Mouse (Mus musculus) testis, postnatal 14 days (tissue): ENCODE measurements at regions not wholly inside any gene's neighbourhood (a gene's known extent, or its start where the extent isn't known, plus 50 kb on each side); places are given as distances from the start of the nearest gene placed in this dataset.
"Not testable (repeated sequence)": the region's sequence is repeated elsewhere in the genome, so short reads cannot be mapped to it uniquely, and the experiment has no call there.

Experiments
- DNase-seq: peaks from one replicate; pipeline ENCODE4 v3.0.0; 2021; ENCODE audit warnings: low spot score

DNA sequence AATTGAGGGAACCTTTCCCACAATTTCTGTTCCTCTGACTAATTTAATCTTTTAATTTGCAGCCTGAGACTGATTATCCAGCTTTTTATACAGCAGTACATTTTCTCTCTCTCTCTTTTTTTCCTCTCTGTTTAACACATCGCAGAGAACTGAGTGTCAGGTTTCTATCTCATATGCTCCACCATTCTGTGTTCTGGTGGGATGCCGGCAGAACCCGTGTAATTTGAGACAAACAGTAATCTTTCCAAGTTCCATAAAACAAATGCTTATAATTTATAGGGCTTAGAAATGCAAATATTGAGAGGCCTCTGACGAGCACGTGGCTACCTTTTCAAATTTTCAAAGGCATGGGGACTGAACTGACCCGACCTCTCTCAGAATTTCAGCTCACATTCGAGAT, 59.1 kb downstream of the Zbtb18 start:
- no peak for DNase-seq

- DNase-seq: no peak
Observed at GRCm38 (mm10) chr1:177503946-177504345, 61.8 kb downstream of the Zbtb18 start.

DNA sequence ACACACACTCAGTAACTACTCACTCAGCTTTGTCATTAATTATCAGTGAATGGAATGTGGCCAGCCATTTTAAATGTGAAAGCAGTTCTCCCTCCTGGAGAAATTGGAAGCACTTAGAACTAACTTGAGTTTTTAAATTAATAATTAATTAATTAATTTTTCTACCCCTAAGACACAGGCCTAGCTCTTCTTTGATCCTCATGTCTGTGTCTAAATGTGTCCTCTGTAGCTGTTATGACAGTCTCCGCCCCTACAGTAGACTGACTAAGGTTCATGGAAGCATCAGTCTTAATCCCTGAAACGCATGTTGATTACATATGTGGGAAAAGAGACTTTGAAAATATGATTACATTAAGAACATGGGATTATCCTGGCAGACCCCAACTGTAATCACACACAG, 62.6 kb downstream of the Zbtb18 start:
- no peak for DNase-seq

DNA sequence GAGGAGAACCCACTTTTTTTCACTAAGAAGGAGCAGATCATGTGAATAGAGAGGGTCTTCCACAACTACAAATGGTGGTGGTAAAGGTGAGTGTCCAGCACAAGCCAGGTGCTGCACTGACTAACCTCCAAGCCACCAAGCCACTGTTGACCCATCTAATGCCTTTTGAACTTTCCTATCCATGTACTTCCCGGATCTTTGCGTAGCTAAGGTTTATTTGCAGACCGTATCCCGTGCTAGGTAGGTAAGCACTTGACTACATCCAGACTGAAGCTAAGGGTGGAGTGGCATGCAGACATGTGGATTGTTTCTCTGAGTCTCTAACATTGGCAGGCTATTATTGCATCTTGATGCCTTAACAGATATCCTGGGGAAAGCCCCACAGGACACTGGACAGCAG, 65.2 kb downstream of the Zbtb18 start:
- DNase-seq: not testable (repeated sequence)

- DNase-seq: no peak
Observed at GRCm38 (mm10) chr1:177509786-177510185, 67.6 kb downstream of the Zbtb18 start.

- DNase-seq: no peak
Observed at GRCm38 (mm10) chr1:177512116-177512515, 70.0 kb downstream of the Zbtb18 start.

DNA sequence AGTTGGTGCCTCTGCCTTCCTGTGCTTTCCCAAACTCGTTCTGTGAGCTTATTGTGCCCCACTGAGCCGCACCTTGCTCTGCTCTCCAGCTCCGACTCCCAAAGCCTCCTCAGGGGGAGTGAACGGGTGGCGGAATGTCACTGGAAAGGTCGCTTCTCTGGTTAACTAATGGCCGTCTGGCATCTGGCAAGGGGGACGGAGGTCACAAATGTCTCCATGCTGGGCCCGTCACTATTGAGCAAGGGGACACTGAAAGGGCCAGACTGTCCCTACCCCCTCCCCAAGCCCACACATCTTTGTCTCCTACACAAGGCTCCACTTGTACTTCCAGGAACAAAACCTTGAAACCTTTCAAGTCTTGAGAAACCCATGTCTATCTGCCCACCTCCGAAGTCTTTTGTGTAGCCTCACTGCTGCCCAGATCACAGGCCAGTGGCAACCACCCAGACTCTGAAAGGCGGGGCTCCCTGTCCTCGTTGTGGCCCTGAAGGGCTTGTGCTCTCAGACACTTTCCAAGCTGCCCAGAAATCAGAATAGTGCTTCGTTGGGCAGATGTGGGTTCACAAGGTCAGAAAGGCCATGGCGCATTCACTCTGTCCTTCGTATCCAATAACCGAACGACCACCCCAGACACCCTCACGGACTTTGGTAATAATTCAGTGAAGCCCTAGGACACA, 75.9 kb downstream of the Zbtb18 start:
- no peak for DNase-seq

DNA sequence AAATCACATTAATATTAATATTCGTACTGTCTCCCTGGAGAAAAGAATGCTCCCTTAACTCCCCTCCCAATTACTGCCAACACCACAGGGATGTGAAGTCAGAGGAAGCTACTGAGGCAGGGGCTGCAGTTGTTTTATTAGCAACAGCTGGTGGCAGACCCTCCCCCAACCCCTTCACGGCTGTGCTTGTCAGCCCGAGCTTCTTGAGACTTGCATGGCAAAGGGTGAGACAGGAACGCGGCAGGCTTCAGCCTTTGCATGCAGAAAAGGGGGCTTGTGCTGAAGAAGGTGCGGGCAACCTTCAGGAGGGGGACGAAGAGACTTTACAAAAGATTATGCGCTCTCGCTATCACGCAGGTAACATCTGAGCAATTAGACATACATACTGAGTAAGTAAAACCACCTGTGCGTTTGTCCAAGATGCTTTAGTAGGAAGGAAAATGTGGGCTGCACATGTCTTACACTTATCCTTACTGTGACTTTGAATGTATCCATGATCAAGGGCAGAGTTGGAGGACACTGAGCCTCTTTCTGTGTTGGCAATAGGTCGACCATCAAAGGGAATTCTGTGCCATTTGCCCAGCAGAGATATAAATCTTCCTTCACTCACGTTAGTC, 76.9 kb downstream of the Zbtb18 start:
- no peak for DNase-seq

DNA sequence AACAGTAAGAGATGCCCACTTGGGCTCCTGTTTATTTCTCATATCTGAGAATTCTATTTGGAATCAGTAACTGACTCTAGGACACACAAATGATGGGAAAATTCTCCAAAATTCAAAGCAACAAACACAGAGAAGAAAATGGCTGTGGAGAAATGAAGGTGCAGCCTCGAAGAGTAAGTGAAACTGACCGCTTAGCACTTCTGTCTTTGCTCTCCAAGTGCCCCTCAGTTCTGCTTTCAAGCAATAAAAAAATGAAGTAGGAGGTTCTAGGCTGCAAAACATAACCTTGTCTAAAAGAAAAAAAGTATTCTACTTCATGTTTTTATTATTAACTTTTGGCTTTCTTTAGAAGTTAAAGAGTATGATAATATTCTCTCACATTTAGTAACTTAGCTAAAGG, 79.0 kb downstream of the Zbtb18 start:
- DNase-seq: no peak

DNA sequence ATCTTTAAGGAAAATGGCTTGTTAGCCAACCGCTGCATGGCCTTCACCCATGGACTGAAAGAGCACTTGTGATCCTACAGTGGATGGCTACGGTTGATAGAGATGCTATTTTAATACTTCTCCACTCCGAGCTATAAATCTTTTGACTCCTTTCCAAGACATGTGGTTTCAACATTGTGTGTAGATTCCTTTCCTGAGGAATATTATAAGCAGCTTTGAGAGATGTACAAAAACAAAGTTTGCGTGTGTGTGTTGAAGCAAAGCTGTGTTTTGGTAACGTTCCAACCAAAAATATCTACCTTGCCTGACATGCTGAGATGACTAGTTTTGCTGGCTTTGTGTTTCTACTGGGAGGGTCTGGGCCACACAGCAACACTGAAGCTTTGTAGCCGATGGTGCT, 83.0 kb downstream of the Zbtb18 start:
- DNase-seq: no peak

- no peak for DNase-seq
Observed at GRCm38 (mm10) chr1:177531791-177532190, 89.6 kb downstream of the Zbtb18 start.

- no peak for DNase-seq
Observed at GRCm38 (mm10) chr1:177532656-177533055, 90.5 kb downstream of the Zbtb18 start.

- DNase-seq: no peak
Observed at GRCm38 (mm10) chr1:177533332-177533731, 91.2 kb downstream of the Zbtb18 start.

DNA sequence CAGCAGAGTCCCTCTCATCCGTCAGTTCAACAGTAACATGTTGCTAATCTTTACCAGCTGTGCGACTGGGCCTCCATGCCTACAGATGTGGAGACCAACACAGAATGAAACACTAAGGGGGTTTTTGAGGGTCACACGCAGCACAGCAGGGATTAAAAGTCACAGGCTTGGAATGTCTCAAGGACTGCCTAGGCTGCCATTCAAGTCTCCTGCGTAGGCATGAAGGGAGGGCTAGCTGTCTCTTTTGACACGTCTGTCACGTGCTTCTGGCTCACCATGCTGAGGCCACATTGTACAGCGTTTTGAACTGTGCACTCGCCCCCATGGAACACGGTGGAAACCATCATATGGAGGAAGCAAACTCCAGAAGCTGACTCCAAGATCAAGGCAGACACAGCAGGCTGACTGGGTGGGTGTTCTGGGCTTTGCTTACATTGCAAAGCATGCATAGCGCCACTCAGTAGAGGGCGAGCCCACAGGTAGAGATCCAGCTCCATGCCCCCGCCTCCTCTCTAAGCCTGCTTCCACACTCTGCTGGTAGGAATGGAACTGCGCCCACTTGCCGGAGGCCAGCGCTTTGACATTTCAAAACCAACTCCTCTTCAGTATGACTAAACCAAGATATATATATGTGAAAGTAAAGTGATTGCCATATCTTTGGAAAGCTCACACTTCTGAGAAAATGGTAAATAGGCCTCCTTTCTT, 103.0 kb downstream of the Zbtb18 start:
- DNase-seq: no peak

- no peak for DNase-seq
Observed at GRCm38 (mm10) chr1:177547716-177548115, 105.6 kb downstream of the Zbtb18 start.

- DNase-seq: no peak
Observed at GRCm38 (mm10) chr1:177555471-177556291, 113.5 kb downstream of the Zbtb18 start.

GRCm38 (mm10) chr1:177557432-177557831, 115.3 kb downstream of the Zbtb18 start:
- DNase-seq: no peak

GRCm38 (mm10) chr1:177557856-177558255, 115.7 kb downstream of the Zbtb18 start:
- DNase-seq: no peak

DNA sequence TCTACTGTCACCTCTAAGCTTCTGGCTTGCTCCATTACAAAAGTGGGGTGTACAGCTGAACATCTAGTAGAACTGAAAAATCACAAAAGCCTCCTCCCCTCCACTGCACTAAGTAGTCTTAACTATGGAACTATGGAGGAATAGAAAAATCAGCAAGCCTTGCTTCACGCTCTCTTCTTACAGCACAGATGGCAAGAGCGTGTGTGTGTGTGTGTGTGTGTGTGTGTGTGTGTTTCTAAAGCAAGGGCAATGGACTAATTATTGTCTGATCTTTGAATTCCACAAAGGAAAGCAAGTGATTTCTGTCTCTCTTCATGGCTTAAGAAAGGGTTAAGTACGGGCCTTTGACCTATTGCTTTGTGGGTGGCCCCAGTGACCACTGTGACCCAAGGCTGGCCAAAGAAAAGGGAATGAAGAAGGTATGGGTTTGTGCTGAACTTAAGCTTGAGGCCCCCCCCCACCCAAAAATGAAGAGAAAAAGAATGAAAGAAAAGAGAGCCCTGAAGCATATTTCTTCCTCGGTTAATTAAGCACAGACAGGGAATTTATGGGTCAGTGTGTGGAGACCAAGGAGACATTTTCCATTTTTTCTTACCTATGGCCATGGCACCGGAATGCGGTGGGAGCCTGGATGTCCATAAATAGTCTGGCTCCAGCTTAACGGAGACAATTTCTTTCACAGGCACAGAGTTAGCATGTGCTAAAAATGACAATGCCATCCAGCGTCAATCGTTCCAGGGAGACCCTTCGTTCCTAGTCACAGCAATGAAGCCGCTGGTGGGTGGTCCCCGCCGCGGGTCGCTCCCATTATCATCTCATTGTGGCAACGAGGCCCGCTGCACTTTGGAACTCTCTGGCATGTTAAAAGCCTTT, 119.8 kb downstream of the Zbtb18 start:
- no peak for DNase-seq

DNA sequence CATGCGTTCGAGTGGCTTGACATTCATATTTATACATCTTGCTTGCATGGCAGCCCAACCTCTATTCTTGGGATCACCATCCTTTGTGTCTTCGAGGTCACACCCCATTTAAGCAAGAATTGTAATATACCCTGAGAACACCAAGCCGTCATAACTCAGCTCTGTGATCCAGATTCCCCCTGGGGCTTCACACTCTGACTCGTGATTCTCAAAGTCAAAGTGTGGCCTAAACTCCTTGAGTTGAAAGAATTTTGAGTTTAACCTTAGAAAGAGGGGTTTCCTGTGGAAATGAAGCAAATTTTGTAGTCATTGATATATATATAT, 120.4 kb downstream of the Zbtb18 start:
- DNase-seq: no peak

DNA sequence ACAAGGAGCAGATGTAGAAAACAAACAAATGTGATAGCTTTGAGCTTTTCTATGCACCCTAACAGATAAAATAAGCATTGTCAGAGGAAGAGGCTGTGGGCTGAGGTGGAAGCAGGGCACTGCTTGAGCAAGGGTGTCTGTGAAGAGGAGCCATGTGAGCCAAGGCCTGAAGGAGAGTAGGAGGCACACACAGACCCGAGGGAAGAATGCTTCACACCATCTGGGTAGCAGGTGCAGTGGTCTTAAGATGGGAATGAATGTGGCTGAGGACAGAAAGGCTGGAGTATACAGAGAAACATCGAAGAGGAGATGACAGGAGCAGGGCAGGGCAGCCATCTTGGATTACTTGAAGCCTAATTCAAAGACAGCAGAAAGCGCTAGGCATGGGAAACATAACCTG, 123.5 kb downstream of the Zbtb18 start:
- DNase-seq: no peak
